Mouse (Mus musculus) CH12.LX (cell line): Measurements from ENCODE around the gene Arhgef19. TPM values are rescaled to one million over a fixed set of nuclear protein-coding genes. Genes with fewer than 3 reads are reported as not detected.

ENCODE experiments used
- DNase-seq: peaks from one replicate; pipeline ENCODE4 v3.0.0-alpha.2; 2013; ENCODE audit errors: extremely low read depth
- H3K27ac ChIP-seq: 2 replicates; pipeline ENCODE4 v1.5.1; 2012; ENCODE audit warnings: low read depth, mild to moderate bottlenecking, control low read depth, moderate library complexity; ENCODE audit not compliant: insufficient read depth
- H3K27me3 ChIP-seq: replicated peaks from 2 replicates; pipeline ENCODE3; 2012; ENCODE audit warnings: inconsistent platforms
- H3K36me3 ChIP-seq, 2 experiments: replicated peaks in 1 of 2; 2 replicates each; pipeline versions ENCODE3 to v1.6.1; 2012; ENCODE audit warnings: inconsistent platforms in 1 of 2, low read length in 1 of 2, mild to moderate bottlenecking in 1 of 2, mixed read lengths in 1 of 2, moderate library complexity in 1 of 2; ENCODE audit not compliant: control insufficient read depth in 1 of 2, insufficient read depth in 1 of 2
- H3K4me1 ChIP-seq, 2 experiments: 2 replicates each; pipeline ENCODE4 v1.6.1; 2012; ENCODE audit warnings: inconsistent platforms in 1 of 2, moderate library complexity in 1 of 2; ENCODE audit not compliant: insufficient read depth in 2 of 2, control insufficient read depth in 1 of 2
- H3K4me2 ChIP-seq: 2 replicates; pipeline ENCODE4 v1.6.1; 2012; ENCODE audit warnings: low read depth, mild to moderate bottlenecking, control low read depth; ENCODE audit not compliant: poor library complexity, insufficient read depth, severe bottlenecking
- H3K4me3 ChIP-seq, 3 experiments: fragments of 150-350 bp in 1 of 3; sonication (generic) in 1 of 3; replicated peaks in 1 of 3; 2 replicates each; pipeline versions ENCODE3 to v1.5.1; 2011 to 2012; ENCODE audit warnings: low read depth in 2 of 3, low read length in 2 of 3, mild to moderate bottlenecking in 2 of 3, moderate library complexity in 2 of 3, control low read depth in 1 of 3, improper control_type of control experiment in 1 of 3, inconsistent platforms in 1 of 3, mixed read lengths in 1 of 3; ENCODE audit not compliant: poor library complexity in 1 of 3
- H3K79me2 ChIP-seq: replicated peaks from 2 replicates; pipeline ENCODE4 v1.6.1; 2012; ENCODE audit warnings: mild to moderate bottlenecking, moderate library complexity; ENCODE audit not compliant: control insufficient read depth, poor library complexity, insufficient read depth, severe bottlenecking; ENCODE audit errors: extremely low read depth
- H3K9ac ChIP-seq: 2 replicates; pipeline ENCODE4 v1.6.1; 2012; ENCODE audit warnings: low read depth, mild to moderate bottlenecking, control low read depth, moderate library complexity; ENCODE audit not compliant: insufficient read depth
- H3K9me3 ChIP-seq: replicated peaks from 2 replicates; pipeline ENCODE3; 2012; ENCODE audit warnings: low read length, inconsistent platforms, mixed read lengths
- BHLHE40 ChIP-seq: IDR thresholded peaks from 2 replicates; pipeline ENCODE4 v1.6.1; 2011; ENCODE audit warnings: mild to moderate bottlenecking, low read depth, low read length, improper control_type of control experiment
- CHD1 ChIP-seq: IDR thresholded peaks from 2 replicates; pipeline ENCODE4 v1.6.1; 2012; ENCODE audit warnings: low read depth, low read length, improper control_type of control experiment, inconsistent platforms
- CTCF ChIP-seq, 2 experiments: IDR thresholded peaks in 1 of 2; conservative IDR thresholded peaks in 1 of 2; 2 replicates each; pipeline ENCODE4 v1.5.1; 2011 to 2012; ENCODE audit warnings: low read depth in 2 of 2, low read length in 2 of 2, improper control_type of control experiment in 1 of 2, inconsistent platforms in 1 of 2, mild to moderate bottlenecking in 1 of 2, moderate library complexity in 1 of 2
- ELF1 ChIP-seq: IDR thresholded peaks from 2 replicates; pipeline ENCODE4 v1.6.1; 2014; ENCODE audit warnings: low read depth, mild to moderate bottlenecking, inconsistent platforms, low read length, improper control_type of control experiment
- GABPA ChIP-seq: IDR thresholded peaks from 2 replicates; pipeline ENCODE4 v1.6.1; 2012; ENCODE audit warnings: low read depth, low read length, improper control_type of control experiment, inconsistent platforms; ENCODE audit not compliant: insufficient replicate concordance
- HCFC1 ChIP-seq: IDR thresholded peaks from 2 replicates; pipeline ENCODE4 v1.6.1; 2012; ENCODE audit warnings: low read depth, mild to moderate bottlenecking, inconsistent platforms, low read length, improper control_type of control experiment
- IRF4 ChIP-seq: IDR thresholded peaks from 2 replicates; pipeline ENCODE4 v1.6.1; 2014; ENCODE audit warnings: low read depth, mild to moderate bottlenecking, inconsistent platforms, low read length, improper control_type of control experiment
- JUN ChIP-seq: IDR thresholded peaks from 2 replicates; pipeline ENCODE4 v1.6.1; 2011; ENCODE audit warnings: low read depth, mild to moderate bottlenecking, low read length, improper control_type of control experiment, moderate library complexity; ENCODE audit not compliant: insufficient read depth
- JUND ChIP-seq: conservative IDR thresholded peaks from 2 replicates; pipeline ENCODE4 v1.6.1; 2011; ENCODE audit warnings: low read depth, low read length, improper control_type of control experiment
- KAT2A ChIP-seq: IDR thresholded peaks from 2 replicates; pipeline ENCODE4 v1.6.1; 2012; ENCODE audit warnings: low read length, improper control_type of control experiment, inconsistent platforms; ENCODE audit not compliant: insufficient replicate concordance
- MEF2A ChIP-seq: IDR thresholded peaks from 2 replicates; pipeline ENCODE4 v1.6.1; 2014; ENCODE audit warnings: low read depth, mild to moderate bottlenecking, inconsistent platforms, low read length, improper control_type of control experiment, borderline replicate concordance
- MXI1 ChIP-seq: IDR thresholded peaks from 2 replicates; pipeline ENCODE4 v1.6.1; 2011; ENCODE audit warnings: mild to moderate bottlenecking, low read depth, low read length, improper control_type of control experiment
- NELFE ChIP-seq: IDR thresholded peaks from 2 replicates; pipeline ENCODE4 v1.6.1; 2011; ENCODE audit warnings: low read depth, low read length, improper control_type of control experiment
- POLR2AphosphoS2 ChIP-seq: IDR thresholded peaks from 2 replicates; pipeline ENCODE4 v1.6.1; 2011; ENCODE audit warnings: low read depth, low read length, improper control_type of control experiment
- RAD21 ChIP-seq: IDR thresholded peaks from 2 replicates; pipeline ENCODE4 v1.6.1; 2011; ENCODE audit warnings: low read depth, mild to moderate bottlenecking, low read length, improper control_type of control experiment, moderate library complexity
- SMC3 ChIP-seq: IDR thresholded peaks from 2 replicates; pipeline ENCODE4 v1.6.1; 2011; ENCODE audit warnings: low read depth, low read length, improper control_type of control experiment
- TBP ChIP-seq: conservative IDR thresholded peaks from 2 replicates; pipeline ENCODE4 v1.6.1; 2011; ENCODE audit warnings: low read depth, low read length, improper control_type of control experiment
- TCF12 ChIP-seq: IDR thresholded peaks from 2 replicates; pipeline ENCODE4 v1.6.1; 2014; ENCODE audit warnings: low read depth, mild to moderate bottlenecking, inconsistent platforms, low read length, improper control_type of control experiment
- UBTF ChIP-seq: IDR thresholded peaks from 2 replicates; pipeline ENCODE4 v1.6.1; 2012; ENCODE audit warnings: low read depth, mild to moderate bottlenecking, inconsistent platforms, low read length, improper control_type of control experiment, moderate library complexity
- USF2 ChIP-seq: conservative IDR thresholded peaks from 2 replicates; pipeline ENCODE4 v1.6.1; 2011; ENCODE audit warnings: low read depth, low read length, improper control_type of control experiment
- ZC3H11A ChIP-seq: IDR thresholded peaks from 2 replicates; pipeline ENCODE4 v1.6.1; 2012; ENCODE audit warnings: low read depth, mild to moderate bottlenecking, inconsistent platforms, low read length, improper control_type of control experiment
- ZNF384 ChIP-seq: IDR thresholded peaks from 2 replicates; pipeline ENCODE4 v1.6.1; 2012; ENCODE audit warnings: low read depth, low read length, improper control_type of control experiment, inconsistent platforms
- dilution Hi-C: fragments of 300-500 bp; cut with MboI; formaldehyde crosslinking; loops from 2 replicates; pipeline ENCODE4 v1.14.3; 2020; ENCODE audit warnings: low sequenced_read_pairs; ENCODE audit not compliant: extremely low pct_unique_long_range_greater_than_20kb, extremely low pct_ligation_motif_present
- in situ Hi-C: fragments of 300-500 bp; cut with MboI; formaldehyde crosslinking; loops from 3 replicates; pipeline ENCODE4 v1.14.3; 2019; ENCODE audit warnings: low sequenced_read_pairs, low pct_ligation_motif_present, low pct_unique_long_range_greater_than_20kb, mixed read lengths
- polyA plus RNA-seq: library from polyadenylated mRNA; unstranded; fragments of >175 nt; gene quantifications from 2 replicates; pipeline ENCODE4 v1.2.1, GENCODE M21; 2012; ENCODE audit warnings: low read depth; ENCODE audit not compliant: insufficient read length
- total RNA-seq, 2 experiments: library from RNA; depleted of rRNA; stranded (reverse); fragments of 300-350 nt in 1 of 2; fragments of >200 nt in 1 of 2; gene quantifications; 2 replicates each; pipeline ENCODE4 v1.2.3; 2012 to 2014

The Arhgef19 gene
- total and polyA plus RNA-seq, 3 experiments: 0.19 to 0.21 TPM; not detected in 1

- peaks cover 9 to 33% of the 10 kb centered on the region in 2 experiments for H3K4me1 ChIP-seq
- no peaks in the 10 kb centered on the region for H3K36me3 ChIP-seq
- peak overlapping the region in 2 of 3 experiments; percentile 0 to 24 for H3K4me3 ChIP-seq
- no peak overlapping the region; the same call in 1 of the 2 replicates for H3K9ac ChIP-seq
- H3K27ac ChIP-seq: no peak overlapping the region
- H3K4me2 ChIP-seq: peak overlapping the region; percentile 60
- H3K79me2 ChIP-seq: no peaks in the 10 kb centered on the region
- no peak for TF ChIP-seq ELF1
- no peak for TF ChIP-seq POLR2AphosphoS2
- TF ChIP-seq GABPA: no peak
- DNase-seq: peak; percentile 49
- in situ Hi-C loops: no loop called here
- H3K9me3 ChIP-seq: peaks cover 14% of the 10 kb centered on the region
- dilution Hi-C loops: no loop called here
- peaks cover 49% of the 10 kb centered on the region for H3K27me3 ChIP-seq
Observed at GRCm38 (mm10) chr4:141272878-141273277, 33.6 kb downstream of the Arhgef19 start.

GRCm38 (mm10) chr4:141273296-141273695, 34.0 kb downstream of the Arhgef19 start:
- no peaks in the 10 kb centered on the region for H3K79me2 ChIP-seq
- H3K36me3 ChIP-seq: no peaks in the 10 kb centered on the region
- in situ Hi-C loops: no loop called here
- H3K9me3 ChIP-seq: peaks cover 10% of the 10 kb centered on the region
- H3K4me1 ChIP-seq: peaks cover 10 to 36% of the 10 kb centered on the region in 2 experiments
- peak overlapping the region; percentile 60 for H3K4me2 ChIP-seq
- H3K27me3 ChIP-seq: peaks cover 53% of the 10 kb centered on the region
- peak; percentile 82 for DNase-seq
- H3K27ac ChIP-seq: no peak overlapping the region
- TF ChIP-seq ZC3H11A: peak; percentile 84
- no peak for TF ChIP-seq MEF2A
- TF ChIP-seq ELF1: peak; percentile 36; the same call in 1 of the 2 replicates
- TF ChIP-seq TBP: no peak
- no peak for TF ChIP-seq ZNF384
- no peak for TF ChIP-seq KAT2A
- TF ChIP-seq JUND: no peak
- TF ChIP-seq JUN: no peak
- peak; percentile 46; the same call in 1 of the 2 replicates for TF ChIP-seq IRF4
- 0 out of 2 replicates have a peak, but pooled peaks have one; percentile 12 for TF ChIP-seq BHLHE40
- no peak for TF ChIP-seq GABPA
- TF ChIP-seq NELFE: peak; percentile 42; the same call in 1 of the 2 replicates
- peak; percentile 75 to 99 for TF ChIP-seq CTCF (conservative IDR thresholded peaks at IDR 0.05 in 1 of 2, IDR thresholded peaks at IDR 0.05 in 1 of 2; ENCODE audit: low read depth in 2 of 2, low read length in 2 of 2)
- no peak for TF ChIP-seq CHD1
- peak; percentile 99 for TF ChIP-seq SMC3
- TF ChIP-seq UBTF: no peak
- TF ChIP-seq HCFC1: no peak
- 0 out of 2 replicates have a peak, but pooled peaks have one; percentile 33 for TF ChIP-seq TCF12
- TF ChIP-seq MXI1: no peak
- peak; percentile 99 for TF ChIP-seq RAD21
- no peak for TF ChIP-seq USF2
- dilution Hi-C loops: no loop called here
- H3K9ac ChIP-seq: no peak overlapping the region; the same call in 1 of the 2 replicates
- peak overlapping the region in 2 of 3 experiments; percentile 0 to 24 for H3K4me3 ChIP-seq
